Mouse (Mus musculus) liver, postnatal 0 days (tissue): Measurements from ENCODE around the gene Adgrl2. TPM values are rescaled to one million over a fixed set of nuclear protein-coding genes. Genes with fewer than 3 reads are reported as not detected.

ENCODE experiments used
- ATAC-seq: fragments of 200-750 bp; cut with Nextera tagmentation; 2 replicates; pipeline ENCODE4 v1.8.0; 2017; ENCODE audit warnings: mild to moderate bottlenecking, moderate library complexity
- DNase-seq: peaks from one replicate; pipeline ENCODE4 v3.0.0-alpha.2; 2016
- H3K27ac ChIP-seq: fragments of 300-500 bp; sonication (generic); 2 replicates; pipeline ENCODE4 v1.5.1; 2014; ENCODE audit warnings: antibody characterized with exemption, moderate library complexity, mild to moderate bottlenecking, low read depth
- H3K27me3 ChIP-seq: fragments of 300-500 bp; sonication (generic); 2 replicates; pipeline ENCODE4 v1.6.1; 2014; ENCODE audit warnings: low read length, control low read depth, mixed read lengths; ENCODE audit not compliant: insufficient read depth
- H3K36me3 ChIP-seq: fragments of 300-500 bp; sonication (generic); replicated peaks from 2 replicates; pipeline ENCODE4 v1.6.1; 2014; ENCODE audit warnings: mild to moderate bottlenecking, control low read depth, low read length, moderate library complexity, mixed read lengths; ENCODE audit not compliant: insufficient read depth
- H3K4me1 ChIP-seq: fragments of 300-500 bp; sonication (generic); 2 replicates; pipeline ENCODE4 v1.6.1; 2014; ENCODE audit warnings: antibody characterized with exemption, mild to moderate bottlenecking, control low read depth; ENCODE audit not compliant: insufficient read depth
- H3K4me2 ChIP-seq: fragments of 300-500 bp; sonication (generic); 2 replicates; pipeline ENCODE4 v1.6.1; 2014; ENCODE audit warnings: low read depth, mild to moderate bottlenecking, low read length, moderate library complexity, mixed read lengths
- H3K4me3 ChIP-seq: fragments of 300-500 bp; sonication (generic); 2 replicates; pipeline ENCODE4 v1.5.1; 2014; ENCODE audit warnings: low read depth, low read length
- H3K9ac ChIP-seq: fragments of 300-500 bp; sonication (generic); replicated peaks from 2 replicates; pipeline ENCODE4 v1.6.1; 2014; ENCODE audit warnings: mild to moderate bottlenecking, moderate library complexity
- H3K9me3 ChIP-seq: fragments of 300-500 bp; sonication (generic); 2 replicates; pipeline ENCODE4 v1.6.1; 2016; ENCODE audit warnings: mild to moderate bottlenecking, control low read depth, low read length, mixed read lengths
- CTCF ChIP-seq: sonication (generic); IDR thresholded peaks from 2 replicates; pipeline ENCODE4 v1.5.1; 2016; ENCODE audit warnings: antibody characterized with exemption, low read depth
- EP300 ChIP-seq: IDR thresholded peaks from 2 replicates; pipeline ENCODE4 v1.6.1; 2016; ENCODE audit warnings: antibody characterized with exemption, low read depth, mild to moderate bottlenecking
- WGBS: fragments of 180-500 bp; shearing (Covaris S2); extraction: QIAGEN DNeasy Blood & Tissue Kit; methylation state at CpG from one replicate; pipeline ENCODE4 v1.1.7; 2014; ENCODE audit not compliant: insufficient replicate concordance; 5-methylcytosine and 5-hydroxymethylcytosine counted together
- polyA plus RNA-seq: library from polyadenylated mRNA; unstranded; fragments of >200 nt; fragmentation: Nextera tagmentation; extraction: Ambion mirVana; gene quantifications from 2 replicates; pipeline ENCODE4 v1.2.1, GENCODE M21; 2015

Adgrl2 gene
- polyA plus RNA-seq, 1 experiment from 2014 or later = 9.1 TPM

DNA sequence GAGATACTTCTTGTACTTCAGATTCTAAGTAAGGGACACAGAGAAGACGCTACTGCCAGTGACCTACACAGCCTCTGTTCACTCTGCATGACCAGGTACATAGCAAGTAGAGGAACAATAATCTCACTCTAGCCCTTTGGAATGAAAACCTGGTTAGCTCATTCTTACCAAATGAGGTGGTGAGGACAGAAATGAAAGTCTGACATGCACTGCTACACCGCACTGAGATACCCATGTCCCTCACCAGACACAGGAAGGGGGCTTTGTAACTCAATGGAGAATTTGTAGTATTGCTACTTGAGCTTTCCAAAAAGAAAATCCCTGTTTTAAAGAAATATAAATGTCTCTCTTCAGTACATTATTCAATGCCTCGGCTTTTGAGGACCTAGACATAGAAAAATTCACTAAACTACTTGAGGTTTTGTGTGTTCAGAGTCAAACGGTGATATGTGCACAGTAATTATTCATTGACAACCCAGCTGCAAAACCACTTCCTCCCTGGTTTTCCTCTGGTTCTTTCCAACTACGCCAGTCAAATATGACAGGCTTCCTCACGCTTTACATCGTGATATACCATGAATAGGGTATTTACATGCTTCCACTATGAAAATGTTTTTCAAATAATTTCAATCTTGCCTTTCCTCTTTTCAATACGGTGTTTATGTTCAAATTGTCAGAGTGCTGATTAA, 104.2 kb downstream of the Adgrl2 start:
- H3K27ac ChIP-seq = no peak overlapping the region
- peaks cover 16% of the 10 kb centered on the region for H3K4me1 ChIP-seq
- DNase-seq (no peak), ATAC-seq (no peak)
- 43% methylated on average over 8 of the region's 8 CpGs for WGBS
- H3K4me3 ChIP-seq = no peak overlapping the region
- no peaks in the 10 kb centered on the region for H3K27me3 ChIP-seq
- H3K9ac ChIP-seq = no peak overlapping the region
- H3K36me3 ChIP-seq = 0 out of 2 replicates have a peak, but pooled peaks cover 2% of the 10 kb centered on the region
- no peak for TF ChIP-seq EP300
- no peak for TF ChIP-seq CTCF
- H3K4me2 ChIP-seq = no peak overlapping the region
- no peaks in the 10 kb centered on the region for H3K9me3 ChIP-seq

GRCm38 (mm10) chr3:148885184-148885583, 105.2 kb downstream of the Adgrl2 start:
- no peak for DNase-seq
- no peak overlapping the region for H3K4me2 ChIP-seq
- peaks cover 16% of the 10 kb centered on the region for H3K4me1 ChIP-seq
- no peaks in the 10 kb centered on the region for H3K27me3 ChIP-seq
- WGBS = 69% methylated on average over 4 of the region's 4 CpGs
- no peaks in the 10 kb centered on the region for H3K9me3 ChIP-seq
- H3K36me3 ChIP-seq = 0 out of 2 replicates have a peak, but pooled peaks cover 2% of the 10 kb centered on the region
- H3K4me3 ChIP-seq = no peak overlapping the region
- H3K9ac ChIP-seq = no peak overlapping the region
- H3K27ac ChIP-seq = no peak overlapping the region
- no peak for ATAC-seq
- TF ChIP-seq EP300 = no peak
- TF ChIP-seq CTCF = no peak

DNA sequence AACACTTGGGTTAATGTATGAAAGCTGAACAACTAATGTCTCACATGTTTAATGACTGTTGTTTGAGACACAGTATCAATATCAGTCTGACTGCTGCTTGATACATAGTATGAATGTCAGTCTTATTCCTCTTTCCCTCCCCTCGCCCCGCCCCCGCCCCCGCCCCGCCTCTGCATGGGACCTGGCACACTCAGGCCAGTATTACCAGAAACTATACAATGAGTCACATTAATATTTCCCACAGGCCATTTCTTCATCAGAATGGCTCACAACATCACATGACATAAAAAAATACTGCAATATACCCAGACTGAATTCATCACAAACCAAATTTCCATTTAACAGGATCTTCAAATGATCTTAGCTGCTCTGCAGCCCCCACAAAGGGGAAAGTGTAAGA, 108.9 kb downstream of the Adgrl2 start:
- H3K27ac ChIP-seq = no peak overlapping the region
- ATAC-seq (no peak), DNase-seq (no peak)
- no peak overlapping the region for H3K4me3 ChIP-seq
- no peaks in the 10 kb centered on the region for H3K36me3 ChIP-seq
- no peaks in the 10 kb centered on the region for H3K27me3 ChIP-seq
- H3K9ac ChIP-seq = no peak overlapping the region
- peaks cover 5% of the 10 kb centered on the region; the same call in 1 of the 2 replicates for H3K4me1 ChIP-seq
- H3K4me2 ChIP-seq = no peak overlapping the region
- 72% methylated on average over 5 of the region's 5 CpGs for WGBS
- no peak for TF ChIP-seq CTCF
- no peaks in the 10 kb centered on the region for H3K9me3 ChIP-seq

DNA sequence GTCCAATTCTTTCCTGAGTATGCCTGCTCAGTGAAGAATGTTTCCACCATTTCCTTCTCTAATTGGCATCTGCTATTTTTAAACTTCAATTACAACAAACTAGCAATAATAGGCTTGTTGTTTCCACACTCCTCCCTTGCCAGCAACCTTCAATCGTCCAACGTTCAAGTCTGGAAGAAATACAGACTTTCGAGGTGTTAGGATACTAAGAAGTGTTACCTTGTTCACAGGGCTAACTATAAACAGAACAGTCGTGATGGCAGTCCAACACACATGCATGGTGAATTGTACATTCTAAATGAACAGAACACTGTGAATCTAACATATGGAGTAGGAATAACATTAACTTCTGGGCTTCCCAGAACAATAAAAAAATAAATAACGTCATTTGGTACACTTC, 117.8 kb downstream of the Adgrl2 start:
- no peak overlapping the region for H3K4me2 ChIP-seq
- H3K27me3 ChIP-seq = no peaks in the 10 kb centered on the region
- no peak overlapping the region for H3K27ac ChIP-seq
- 71% methylated on average over 5 of the region's 5 CpGs for WGBS
- H3K9me3 ChIP-seq = no peaks in the 10 kb centered on the region
- ATAC-seq = no peak
- TF ChIP-seq EP300 = no peak
- TF ChIP-seq CTCF = no peak
- H3K4me3 ChIP-seq = no peak overlapping the region
- H3K36me3 ChIP-seq = no peaks in the 10 kb centered on the region
- no peaks in the 10 kb centered on the region for H3K4me1 ChIP-seq
- H3K9ac ChIP-seq = no peak overlapping the region
- no peak for DNase-seq

DNA sequence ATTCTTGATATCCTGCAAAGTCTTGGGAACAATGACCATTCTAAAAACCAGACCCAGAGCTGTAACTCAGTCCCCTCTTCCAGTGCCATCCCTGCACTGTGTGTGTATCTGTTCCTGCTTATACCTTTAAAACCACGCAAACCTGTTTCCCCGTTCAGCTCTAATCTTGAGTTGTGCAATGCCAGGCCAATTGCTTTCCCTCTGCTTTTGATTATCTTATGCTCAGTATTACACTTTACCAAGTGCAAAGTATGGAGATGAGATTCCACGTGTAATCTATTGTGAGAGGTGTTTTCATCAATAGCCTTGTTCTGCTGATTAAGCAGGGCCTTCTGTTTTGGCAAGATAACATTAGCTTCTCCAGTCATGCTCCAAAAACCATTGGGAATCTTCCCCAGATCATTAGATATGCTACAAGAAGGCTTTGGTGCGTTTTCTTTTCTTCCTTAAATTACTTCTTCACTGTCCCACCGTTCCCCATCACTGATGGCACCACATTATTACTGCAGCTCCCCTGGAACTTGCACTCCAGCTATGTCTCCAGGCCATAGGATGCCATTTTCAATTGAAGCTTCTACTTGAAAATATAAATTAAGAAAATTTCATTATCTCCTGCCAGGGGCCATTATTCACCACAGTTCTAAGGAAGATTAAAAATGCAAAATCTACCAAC, 118.4 kb downstream of the Adgrl2 start:
- H3K36me3 ChIP-seq = no peaks in the 10 kb centered on the region
- no peak for TF ChIP-seq CTCF
- no peak for TF ChIP-seq EP300
- no peak overlapping the region for H3K4me3 ChIP-seq
- no peak overlapping the region for H3K27ac ChIP-seq
- no peak for ATAC-seq
- no peaks in the 10 kb centered on the region for H3K27me3 ChIP-seq
- no peaks in the 10 kb centered on the region for H3K9me3 ChIP-seq
- no peak overlapping the region for H3K4me2 ChIP-seq
- no peaks in the 10 kb centered on the region for H3K4me1 ChIP-seq
- 64% methylated on average over 5 of the region's 5 CpGs for WGBS
- no peak overlapping the region for H3K9ac ChIP-seq
- DNase-seq = no peak

- Histone ChIP-seq H3K9me3 (no peaks in the 10 kb centered on the region), H3K4me2 (no peak overlapping the region), H3K9ac (no peak overlapping the region), H3K27me3 (no peaks in the 10 kb centered on the region), H3K4me3 (no peak overlapping the region), H3K27ac (no peak overlapping the region), H3K4me1 (no peaks in the 10 kb centered on the region), H3K36me3 (no peaks in the 10 kb centered on the region)
- 23% methylated on average over 8 of the region's 8 CpGs for WGBS
- no peak for DNase-seq
- TF ChIP-seq EP300 (no peak), CTCF (no peak)
- no peak for ATAC-seq
These were observed 122.7 kb downstream of the Adgrl2 start for GRCm38 (mm10) chr3:148867618-148868017.
